Mouse (Mus musculus) midbrain, embryonic 13.5 days (tissue): ENCODE results near the gene 9230102O04Rik. TPM values are rescaled to one million over a fixed set of nuclear protein-coding genes. Genes with fewer than 3 reads are reported as not detected.

Experiments
- ATAC-seq: fragments of 200-750 bp; cut with Nextera tagmentation; 2 replicates; pipeline ENCODE4 v1.8.0; 2017; ENCODE audit warnings: mild to moderate bottlenecking, moderate TSS enrichment, moderate library complexity
- H3K27ac ChIP-seq: fragments of 300-500 bp; sonication (generic); 2 replicates; pipeline ENCODE4 v1.5.1; 2015; ENCODE audit warnings: inconsistent platforms, mild to moderate bottlenecking, moderate library complexity
- H3K27me3 ChIP-seq: fragments of 300-500 bp; sonication (generic); 2 replicates; pipeline ENCODE4 v1.6.1; 2015; ENCODE audit warnings: mild to moderate bottlenecking, inconsistent platforms
- H3K36me3 ChIP-seq: fragments of 300-500 bp; sonication (generic); 2 replicates; pipeline ENCODE4 v1.6.1; 2015; ENCODE audit warnings: mild to moderate bottlenecking, inconsistent platforms
- H3K4me1 ChIP-seq: fragments of 300-500 bp; sonication (generic); replicated peaks from 2 replicates; pipeline ENCODE4 v1.6.1; 2015; ENCODE audit warnings: inconsistent platforms
- H3K4me2 ChIP-seq: fragments of 300-500 bp; sonication (generic); replicated peaks from 2 replicates; pipeline ENCODE4 v1.6.1; 2015; ENCODE audit warnings: moderate library complexity, mild to moderate bottlenecking, inconsistent platforms
- H3K4me3 ChIP-seq: fragments of 300-500 bp; sonication (generic); replicated peaks from 2 replicates; pipeline ENCODE4 v1.5.1; 2015; ENCODE audit warnings: mild to moderate bottlenecking, inconsistent platforms
- H3K9ac ChIP-seq: fragments of 300-500 bp; sonication (generic); replicated peaks from 2 replicates; pipeline ENCODE4 v1.6.1; 2015; ENCODE audit warnings: mild to moderate bottlenecking, inconsistent platforms
- H3K9me3 ChIP-seq: fragments of 300-500 bp; sonication (generic); 2 replicates; pipeline ENCODE4 v1.6.1; 2016; ENCODE audit warnings: mild to moderate bottlenecking, inconsistent platforms
- WGBS: fragments of 180-500 bp; shearing (Covaris S2); methylation state at CpG from one replicate; pipeline ENCODE4 v1.1.7; 2015; 5-methylcytosine and 5-hydroxymethylcytosine counted together
- polyA plus RNA-seq: library from polyadenylated mRNA; unstranded; fragments of >200 nt; fragmentation: Nextera tagmentation; extraction: Ambion mirVana; gene quantifications from 2 replicates; pipeline ENCODE4 v1.2.1, GENCODE M21; 2015

The 9230102O04Rik gene
- polyA plus RNA-seq, 1 experiment from 2014 or later, result 3.5 TPM

- Histone ChIP-seq H3K9me3 (no peaks in the 10 kb centered on the region), H3K27me3 (no peaks in the 10 kb centered on the region), H3K4me3 (no peak overlapping the region), H3K4me1 (peaks cover 9% of the 10 kb centered on the region), H3K36me3 (no peaks in the 10 kb centered on the region), H3K4me2 (peak overlapping the region; percentile 20), H3K9ac (no peak overlapping the region), H3K27ac (no peak overlapping the region)
- 41% methylated on average over 13 of the region's 13 CpGs for WGBS
- peak; percentile 76 for ATAC-seq
Observed at GRCm38 (mm10) chr2:9852851-9853576, 36.3 kb downstream of the 9230102O04Rik start.

DNA sequence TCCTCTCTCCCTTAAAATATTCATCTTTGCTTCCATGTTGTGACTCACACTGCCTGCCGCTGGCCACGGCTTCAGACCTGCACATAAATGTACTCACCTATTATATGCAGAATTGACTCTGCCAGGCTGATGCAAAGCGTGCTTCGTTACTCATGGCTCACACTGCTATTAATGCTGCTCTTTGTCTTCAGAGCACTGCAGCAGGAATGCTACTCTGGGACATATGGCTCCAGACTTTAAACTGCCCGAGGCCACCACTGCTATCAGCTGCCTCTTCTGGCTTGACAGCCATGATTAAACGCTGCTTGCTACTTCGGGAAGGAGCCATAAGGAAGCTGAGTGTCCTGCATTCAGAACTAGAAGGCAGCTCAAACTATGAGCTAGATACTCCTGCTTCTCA, 54.1 kb downstream of the 9230102O04Rik start:
- no peaks in the 10 kb centered on the region for H3K9me3 ChIP-seq
- peak; percentile 27; the same call in 1 of the 2 replicates for ATAC-seq
- WGBS, result 66% methylated on average over 7 of the region's 7 CpGs

DNA sequence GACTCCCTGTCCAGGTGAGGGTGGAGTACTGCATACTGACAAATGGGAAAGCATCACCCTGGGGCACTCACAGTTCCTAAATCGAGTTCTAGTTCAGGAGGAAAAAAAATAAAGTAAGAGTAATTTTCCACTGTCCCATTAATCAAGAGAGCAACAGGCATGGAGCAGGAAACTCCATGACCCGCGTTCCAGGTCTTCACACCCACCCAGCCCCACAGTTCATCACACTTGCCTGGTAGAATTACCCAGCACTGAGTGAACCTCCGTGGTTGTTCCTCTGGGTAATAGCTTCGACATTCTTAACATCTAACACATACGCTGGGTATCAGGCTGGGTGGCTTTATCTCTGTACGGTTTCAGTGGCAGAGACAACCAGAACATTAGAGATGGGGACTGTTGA, 55.6 kb downstream of the 9230102O04Rik start:
- Histone ChIP-seq H3K27me3 (no peaks in the 10 kb centered on the region), H3K4me1 (no peaks in the 10 kb centered on the region), H3K4me2 (no peak overlapping the region), H3K9me3 (no peaks in the 10 kb centered on the region), H3K36me3 (no peaks in the 10 kb centered on the region), H3K4me3 (no peak overlapping the region), H3K9ac (no peak overlapping the region), H3K27ac (no peak overlapping the region)
- ATAC-seq, result no peak
- WGBS, result 90% methylated on average over 7 of the region's 7 CpGs

More for the DNA sequence above, 54.1 kb downstream of the 9230102O04Rik start:
- Histone ChIP-seq H3K27me3 (no peaks in the 10 kb centered on the region), H3K4me3 (no peak overlapping the region), H3K36me3 (no peaks in the 10 kb centered on the region), H3K27ac (no peak overlapping the region), H3K9ac (no peak overlapping the region), H3K4me2 (no peak overlapping the region), H3K4me1 (no peaks in the 10 kb centered on the region)

Other genes starting within 250 kb of the 9230102O04Rik start
- gene 4930412O13Rik, start 8.3 kb downstream of the 9230102O04Rik start, polyA plus RNA-seq, result 1.7 and 3.9 TPM in 2 replicates
- gene Gata3, start 494 bp upstream of the 9230102O04Rik start, polyA plus RNA-seq, result 94.8 and 119 TPM in 2 replicates
- 16.4 and 18.0 TPM in 2 replicates for gene Taf3, start 159.1 kb upstream of the 9230102O04Rik start, polyA plus RNA-seq
- 500 and 520 TPM in 2 replicates for gene Atp5c1, start 191.0 kb upstream of the 9230102O04Rik start, polyA plus RNA-seq
- 39.0 and 39.6 TPM in 2 replicates for gene Kin, start 191.1 kb upstream of the 9230102O04Rik start, polyA plus RNA-seq
- 0.81 and 1.0 TPM in 2 replicates for gene Itih2, start 241.9 kb upstream of the 9230102O04Rik start, polyA plus RNA-seq